Mouse (Mus musculus) ovary, adult 2 months (tissue): ENCODE measurements around the gene Wars. TPM values are rescaled to one million over a fixed set of nuclear protein-coding genes. Genes with fewer than 3 reads are reported as not detected.

Experiments used
- polyA plus RNA-seq: library from polyadenylated mRNA; depleted of rRNA; stranded (reverse); fragments of >200 nt; gene quantifications from 2 replicates; pipeline ENCODE4 v1.2.3, GENCODE M21; 2012; rRNA removed

Gene Wars
- 64.1 and 77.5 TPM in 2 replicates for polyA plus RNA-seq

DNA sequence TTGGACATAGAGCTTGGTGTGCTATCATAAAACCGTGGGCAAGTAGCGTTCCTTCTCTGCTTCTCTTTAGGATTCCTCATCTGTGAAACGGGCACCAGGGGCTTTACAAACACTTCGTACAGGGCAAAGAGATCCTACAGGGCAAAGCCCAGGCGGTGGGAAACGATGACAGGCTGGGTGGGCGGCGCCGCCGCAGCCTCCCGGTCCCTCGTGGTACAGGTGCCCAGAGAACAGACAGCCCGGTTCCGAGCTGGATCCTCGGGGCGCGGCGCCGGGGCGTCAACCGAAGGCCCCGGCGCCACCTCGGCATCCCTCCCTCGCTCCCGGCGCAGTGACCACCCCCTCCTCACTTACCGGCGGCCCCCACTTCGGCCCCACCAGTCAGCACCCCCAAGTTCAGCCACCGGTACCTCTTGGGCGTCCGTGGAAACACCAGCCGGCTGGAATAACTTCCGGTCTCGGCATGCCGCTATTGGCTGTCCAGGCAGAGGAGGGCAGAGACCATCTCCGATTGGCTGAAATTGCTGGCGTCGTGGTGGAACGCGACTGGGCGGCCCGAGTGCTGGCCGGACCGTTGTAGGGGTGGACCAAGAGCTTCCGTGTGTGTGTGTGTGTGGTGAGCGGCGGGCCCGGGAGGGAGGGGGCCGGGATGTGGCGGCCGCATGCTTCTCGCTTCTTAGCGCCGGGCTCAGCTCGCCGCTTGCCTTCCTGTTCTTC, at the start of gene Wars:
Gene Wars (minus strand): TSS at position 460 of the 717 bp plus-strand sequence.

DNA sequence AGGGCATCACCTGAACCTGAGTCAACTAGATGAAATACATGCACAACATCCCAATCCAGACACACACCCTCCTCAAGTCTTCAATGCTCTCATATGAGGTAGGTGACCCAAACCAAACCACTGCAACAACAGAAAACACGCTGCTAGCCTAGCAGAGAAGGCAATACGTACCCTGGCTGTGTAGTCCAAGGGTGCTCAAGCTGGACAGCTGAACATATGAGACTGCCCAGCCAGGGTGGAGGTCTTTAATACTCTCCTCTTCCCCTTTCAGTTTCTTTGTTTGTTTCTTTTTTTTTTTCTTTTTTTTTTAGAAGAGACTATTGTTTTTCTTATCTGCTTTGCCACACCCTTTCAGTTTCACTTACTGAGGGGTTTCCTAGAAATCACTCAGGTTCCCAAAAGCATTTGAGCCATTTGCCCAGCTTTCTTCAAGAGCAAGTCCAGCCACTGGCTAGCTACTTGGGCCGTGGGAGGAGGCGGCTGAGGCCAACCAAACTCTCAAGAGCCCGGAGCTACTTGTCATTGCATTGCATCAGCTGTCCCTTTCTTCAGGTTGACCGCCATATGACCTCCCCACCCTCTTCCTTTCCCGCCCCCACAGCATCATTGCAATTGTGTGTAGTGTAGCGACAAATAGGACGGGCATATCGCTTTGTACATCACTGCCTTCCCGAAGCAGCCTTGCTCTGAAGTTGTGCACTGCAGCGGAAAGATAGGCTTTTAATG, 822 bp downstream of the Wars start, which contains the start of gene Wdr25:
Gene Wdr25 (plus strand): TSS at position 643 of the 726 bp plus-strand sequence.

DNA sequence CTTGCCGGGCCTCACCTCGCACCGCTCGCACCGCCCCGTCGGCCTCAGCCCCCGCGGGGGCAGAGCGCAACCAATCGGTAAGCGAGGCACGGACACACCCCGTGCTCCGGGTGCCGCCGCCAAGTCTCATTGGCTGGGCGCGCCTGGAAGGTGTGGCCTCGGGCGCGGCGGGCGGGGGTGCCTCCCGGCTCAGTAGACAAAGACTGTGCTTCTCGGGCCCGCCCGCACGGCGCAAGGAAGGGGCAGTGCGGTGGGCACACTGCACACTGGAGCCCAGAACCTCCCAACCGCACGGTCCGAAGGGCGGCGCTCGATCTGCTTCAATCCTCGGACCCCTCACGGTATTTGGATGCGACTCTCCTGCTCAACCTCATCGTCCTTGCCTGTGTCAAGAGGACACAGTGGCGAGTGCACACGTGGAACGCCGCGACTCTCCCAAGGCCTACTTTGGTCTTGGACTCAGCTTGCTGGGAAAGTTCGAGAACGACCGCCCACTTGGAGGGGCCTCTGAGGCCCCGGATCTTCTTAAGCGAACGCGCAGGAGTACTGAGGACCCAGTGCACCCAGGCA, 58.0 kb downstream of the Wars start, which contains the start of the genes Slc25a29 and Slc25a47:
Gene Slc25a29 (minus strand): TSS at position 44 of the 570 bp plus-strand sequence.
Gene Slc25a47 (plus strand): TSS at position 207 of the 570 bp plus-strand sequence.

Other genes starting within 250 kb of the Wars start
- 12.3 and 16.0 TPM in 2 replicates for gene Degs2, start 191.9 kb downstream of the Wars start, polyA plus RNA-seq
- 28.5 and 42.5 TPM in 2 replicates for gene Yy1, start 101.2 kb downstream of the Wars start, polyA plus RNA-seq
- gene Slc25a29, start 58.3 kb downstream of the Wars start, polyA plus RNA-seq, result 21.1 and 23.2 TPM in 2 replicates
- 21.5 and 26.6 TPM in 2 replicates for gene Slc25a47, start 58.1 kb downstream of the Wars start, polyA plus RNA-seq
- 18.5 and 25.2 TPM in 2 replicates for gene Wdr25, start 543 bp downstream of the Wars start, polyA plus RNA-seq
- gene Begain, start 174.0 kb upstream of the Wars start, polyA plus RNA-seq, result 9.8 and 13.8 TPM in 2 replicates